ENCODE assay signal across 29 mouse cellular contexts in genomic region chr7:58595951-58596350, GRCm38 (mm10).
DNase-seq lines count a peak whose midpoint lies in the region; ATAC-seq and TF ChIP-seq lines count a peak whose summit lies in the region.
"Had no signal": no experiment of that assay in that cellular context is flagged by ENCODE, and none has a peak within 500 bp of the region (broad histone marks: within the 10 kb centered on the region; RNA-seq: fewer than 3 reads in every experiment).

No protein-coding gene starts in this region.

- DNase-seq in forebrain, postnatal 0 days = peak; percentile 22
- peak; percentile 15 for DNase-seq in hindbrain, postnatal 0 days (ENCODE audit: low spot score)
- peak; percentile 30 for DNase-seq in brain, adult 2 months (ENCODE audit: low read depth, low spot score)
- DNase-seq in lung, postnatal 10 days = no peak
- DNase-seq: adrenal gland, adult 8-10 months; adrenal gland, postnatal 14 days; adrenal gland, postnatal 36 days; B cell, adult 2 months; cerebellum, adult 11-12 months; cerebellum, adult 8-10 months; cerebellum, adult 9-11 months; cerebellum, postnatal 14 days; cerebellum, postnatal 36 days; embryo, embryonic 11 days had no signal

- no peaks in the 10 kb centered on the region for H3K27me3 ChIP-seq in forebrain, postnatal 0 days (ENCODE audit: insufficient read depth, low read length)
- no peaks in the 10 kb centered on the region for H3K27me3 ChIP-seq in forebrain, embryonic 13.5 days
- no peaks in the 10 kb centered on the region for H3K27me3 ChIP-seq in hindbrain, postnatal 0 days (ENCODE audit: insufficient read depth, low read length)
- H3K27me3 ChIP-seq in hindbrain, embryonic 12.5 days = no peaks in the 10 kb centered on the region
- H3K27me3 ChIP-seq in midbrain, embryonic 16.5 days (ENCODE audit: control insufficient read depth, insufficient read depth, low read depth, low read length) = no peaks in the 10 kb centered on the region
- H3K27me3 ChIP-seq in midbrain, embryonic 15.5 days (replicated peaks) = no peaks in the 10 kb centered on the region
- H3K27me3 ChIP-seq: CH12.LX; embryonic facial prominence, embryonic 13.5 days; embryonic facial prominence, embryonic 15.5 days; forebrain, embryonic 12.5 days; forebrain, embryonic 15.5 days; Patski had no signal

- no peaks in the 10 kb centered on the region for H3K4me1 ChIP-seq in forebrain, postnatal 0 days (ENCODE audit: insufficient read depth)
- no peaks in the 10 kb centered on the region for H3K4me1 ChIP-seq in forebrain, embryonic 13.5 days
- H3K4me1 ChIP-seq in hindbrain, postnatal 0 days (ENCODE audit: insufficient read depth, low read length) = no peaks in the 10 kb centered on the region
- no peaks in the 10 kb centered on the region for H3K4me1 ChIP-seq in hindbrain, embryonic 12.5 days
- H3K4me1 ChIP-seq in midbrain, embryonic 16.5 days (ENCODE audit: control insufficient read depth, insufficient read depth, low read length) = no peaks in the 10 kb centered on the region
- no peaks in the 10 kb centered on the region for H3K4me1 ChIP-seq in midbrain, embryonic 15.5 days
- H3K4me1 ChIP-seq: embryonic facial prominence, embryonic 13.5 days; embryonic facial prominence, embryonic 15.5 days; forebrain, embryonic 10.5 days; forebrain, embryonic 12.5 days; forebrain, embryonic 15.5 days had no signal

- 53% methylated on average over 1 of the region's 1 CpGs for WGBS in forebrain, postnatal 0 days
- 73% methylated on average over 1 of the region's 1 CpGs for WGBS in forebrain, embryonic 13.5 days
- WGBS in hindbrain, postnatal 0 days = 58% methylated on average over 1 of the region's 1 CpGs
- 84% methylated on average over 1 of the region's 1 CpGs for WGBS in hindbrain, embryonic 12.5 days
- WGBS in midbrain, embryonic 16.5 days = 70% methylated on average over 1 of the region's 1 CpGs
- WGBS in midbrain, embryonic 15.5 days = 71% methylated on average over 1 of the region's 1 CpGs

- H3K27ac ChIP-seq in forebrain, postnatal 0 days (ENCODE audit: low read depth, low read length) = no peak overlapping the region
- H3K27ac ChIP-seq in forebrain, embryonic 13.5 days = no peak overlapping the region
- no peak overlapping the region for H3K27ac ChIP-seq in hindbrain, postnatal 0 days
- H3K27ac ChIP-seq in hindbrain, embryonic 12.5 days = no peak overlapping the region
- H3K27ac ChIP-seq in midbrain, embryonic 16.5 days (ENCODE audit: low read length) = peak overlapping the region; percentile 33; the same call in 1 of the 2 replicates
- H3K27ac ChIP-seq in midbrain, embryonic 15.5 days = no peak overlapping the region
- H3K27ac ChIP-seq: embryonic facial prominence, embryonic 13.5 days; embryonic facial prominence, embryonic 15.5 days; forebrain, embryonic 10.5 days; forebrain, embryonic 12.5 days; forebrain, embryonic 15.5 days had no signal

- no peak overlapping the region for H3K4me3 ChIP-seq in forebrain, postnatal 0 days (ENCODE audit: low read depth, low read length)
- H3K4me3 ChIP-seq in forebrain, embryonic 13.5 days = no peak overlapping the region
- no peak overlapping the region for H3K4me3 ChIP-seq in hindbrain, postnatal 0 days (ENCODE audit: low read length)
- no peak overlapping the region for H3K4me3 ChIP-seq in hindbrain, embryonic 12.5 days
- H3K4me3 ChIP-seq in midbrain, embryonic 16.5 days (ENCODE audit: low read depth, low read length) = no peak overlapping the region
- no peak overlapping the region for H3K4me3 ChIP-seq in midbrain, embryonic 15.5 days
- H3K4me3 ChIP-seq: embryonic facial prominence, embryonic 13.5 days; embryonic facial prominence, embryonic 15.5 days; erythroblast, embryonic 14.5 days; forebrain, embryonic 10.5 days; forebrain, embryonic 12.5 days; forebrain, embryonic 15.5 days had no signal

- TF ChIP-seq CTCF in forebrain, postnatal 0 days (IDR thresholded peaks at IDR 0.05; ENCODE audit: low read depth) = no peak
- TF ChIP-seq CTCF in hindbrain, postnatal 0 days (IDR thresholded peaks at IDR 0.05; ENCODE audit: low read depth) = no peak

- H3K36me3 ChIP-seq in forebrain, postnatal 0 days (ENCODE audit: insufficient read depth) = no peaks in the 10 kb centered on the region
- H3K36me3 ChIP-seq in forebrain, embryonic 13.5 days (ENCODE audit: poor library complexity, severe bottlenecking) = no peaks in the 10 kb centered on the region
- no peaks in the 10 kb centered on the region for H3K36me3 ChIP-seq in hindbrain, postnatal 0 days (ENCODE audit: insufficient read depth, low read length)
- no peaks in the 10 kb centered on the region for H3K36me3 ChIP-seq in hindbrain, embryonic 12.5 days
- no peaks in the 10 kb centered on the region for H3K36me3 ChIP-seq in midbrain, embryonic 16.5 days (ENCODE audit: control insufficient read depth, insufficient read depth, low read length)
- no peaks in the 10 kb centered on the region for H3K36me3 ChIP-seq in midbrain, embryonic 15.5 days (replicated peaks)
- H3K36me3 ChIP-seq: embryonic facial prominence, embryonic 13.5 days; embryonic facial prominence, embryonic 15.5 days; forebrain, embryonic 10.5 days; forebrain, embryonic 12.5 days; forebrain, embryonic 15.5 days; G1E had no signal

- no peak overlapping the region for H3K9ac ChIP-seq in forebrain, postnatal 0 days
- no peak overlapping the region for H3K9ac ChIP-seq in forebrain, embryonic 13.5 days
- no peak overlapping the region for H3K9ac ChIP-seq in hindbrain, postnatal 0 days (replicated peaks; ENCODE audit: low read length)
- H3K9ac ChIP-seq in hindbrain, embryonic 12.5 days = no peak overlapping the region
- no peak overlapping the region for H3K9ac ChIP-seq in midbrain, embryonic 16.5 days (ENCODE audit: low read depth, low read length)
- H3K9ac ChIP-seq in midbrain, embryonic 15.5 days = no peak overlapping the region
- H3K9ac ChIP-seq: embryonic facial prominence, embryonic 13.5 days; embryonic facial prominence, embryonic 15.5 days; forebrain, embryonic 12.5 days; forebrain, embryonic 15.5 days had no signal

- no peak for ATAC-seq in forebrain, postnatal 0 days
- no peak for ATAC-seq in forebrain, embryonic 13.5 days
- no peak for ATAC-seq in hindbrain, postnatal 0 days
- ATAC-seq in hindbrain, embryonic 12.5 days (ENCODE audit: low FRiP score) = no peak
- ATAC-seq in midbrain, embryonic 16.5 days = peak; percentile 82; the same call in 1 of the 2 replicates
- no peak for ATAC-seq in midbrain, embryonic 15.5 days (replicated peaks)
- ATAC-seq: activated CD4-positive, CD25-positive, alpha-beta regulatory T cell, adult 4 months; CD4-positive, CD25-positive, alpha-beta regulatory T cell, adult 4 months; forebrain, embryonic 15.5 days; Patski had no signal

- no peaks in the 10 kb centered on the region for H3K9me3 ChIP-seq in forebrain, postnatal 0 days (ENCODE audit: low read length)
- H3K9me3 ChIP-seq in forebrain, embryonic 13.5 days (replicated peaks) = no peaks in the 10 kb centered on the region
- H3K9me3 ChIP-seq in hindbrain, postnatal 0 days (ENCODE audit: low read length) = no peaks in the 10 kb centered on the region
- H3K9me3 ChIP-seq in hindbrain, embryonic 12.5 days (replicated peaks) = no peaks in the 10 kb centered on the region
- H3K9me3 ChIP-seq in midbrain, embryonic 16.5 days (replicated peaks; ENCODE audit: control insufficient read depth, low read length, poor library complexity, severe bottlenecking) = no peaks in the 10 kb centered on the region
- no peaks in the 10 kb centered on the region for H3K9me3 ChIP-seq in midbrain, embryonic 15.5 days
- H3K9me3 ChIP-seq: embryonic facial prominence, embryonic 13.5 days; embryonic facial prominence, embryonic 15.5 days; forebrain, embryonic 10.5 days; forebrain, embryonic 12.5 days; forebrain, embryonic 15.5 days; G1E had no signal

- H3K4me2 ChIP-seq in forebrain, postnatal 0 days (ENCODE audit: low read depth) = no peak overlapping the region
- no peak overlapping the region for H3K4me2 ChIP-seq in forebrain, embryonic 13.5 days
- H3K4me2 ChIP-seq in hindbrain, postnatal 0 days (ENCODE audit: low read depth, low read length) = no peak overlapping the region
- no peak overlapping the region for H3K4me2 ChIP-seq in hindbrain, embryonic 12.5 days (replicated peaks)
- H3K4me2 ChIP-seq in midbrain, embryonic 16.5 days (ENCODE audit: low read length) = no peak overlapping the region
- H3K4me2 ChIP-seq in midbrain, embryonic 15.5 days = no peak overlapping the region
- H3K4me2 ChIP-seq: embryonic facial prominence, embryonic 13.5 days; embryonic facial prominence, embryonic 15.5 days; forebrain, embryonic 12.5 days; forebrain, embryonic 15.5 days had no signal
